Mouse (Mus musculus) neural tube, embryonic 14.5 days (tissue): Measurements from ENCODE around the gene Ung. TPM values are rescaled to one million over a fixed set of nuclear protein-coding genes. Genes with fewer than 3 reads are reported as not detected.
A peak's percentile ranks its signal among the peaks of the same experiment; 100 is the strongest.

ENCODE experiments used
- ATAC-seq: fragments of 200-750 bp; cut with Nextera tagmentation; 2 replicates; pipeline ENCODE4 v1.8.0; 2017; ENCODE audit warnings: low read depth, mild to moderate bottlenecking, moderate TSS enrichment, moderate library complexity
- H3K27ac ChIP-seq: fragments of 300-500 bp; sonication (generic); 2 replicates; pipeline ENCODE4 v1.5.1; 2014; ENCODE audit warnings: low read depth, mild to moderate bottlenecking, control low read depth, low read length, moderate library complexity, mixed read lengths
- H3K27me3 ChIP-seq: fragments of 300-500 bp; sonication (generic); 2 replicates; pipeline ENCODE4 v1.6.1; 2014; ENCODE audit warnings: low read length; ENCODE audit not compliant: control insufficient read depth, insufficient read depth
- H3K36me3 ChIP-seq: fragments of 300-500 bp; sonication (generic); 2 replicates; pipeline ENCODE4 v1.6.1; 2014; ENCODE audit warnings: low read length, mixed read lengths; ENCODE audit not compliant: control insufficient read depth, insufficient read depth
- H3K4me1 ChIP-seq: fragments of 300-500 bp; sonication (generic); 2 replicates; pipeline ENCODE4 v1.6.1; 2014; ENCODE audit warnings: low read length; ENCODE audit not compliant: control insufficient read depth, insufficient read depth
- H3K4me2 ChIP-seq: fragments of 300-500 bp; sonication (generic); 2 replicates; pipeline ENCODE4 v1.6.1; 2014; ENCODE audit warnings: mild to moderate bottlenecking, low read depth, low read length, control low read depth
- H3K4me3 ChIP-seq: fragments of 300-500 bp; sonication (generic); 2 replicates; pipeline ENCODE4 v1.5.1; 2014; ENCODE audit warnings: low read depth, low read length, control low read depth, mixed read lengths
- H3K9ac ChIP-seq: fragments of 300-500 bp; sonication (generic); replicated peaks from 2 replicates; pipeline ENCODE4 v1.6.1; 2014; ENCODE audit warnings: low read depth, mild to moderate bottlenecking, control low read depth, low read length, mixed read lengths
- H3K9me3 ChIP-seq: fragments of 300-500 bp; sonication (generic); 2 replicates; pipeline ENCODE4 v1.6.1; 2016; ENCODE audit warnings: low read length; ENCODE audit not compliant: control insufficient read depth
- WGBS: fragments of 180-500 bp; shearing (Covaris S2); extraction: QIAGEN DNeasy Blood & Tissue Kit; methylation state at CpG from one replicate; pipeline ENCODE4 v1.1.7; 2014; 5-methylcytosine and 5-hydroxymethylcytosine counted together
- polyA plus RNA-seq: library from polyadenylated mRNA; unstranded; fragments of >200 nt; fragmentation: Nextera tagmentation; extraction: Ambion mirVana; gene quantifications from 2 replicates; pipeline ENCODE4 v1.2.1, GENCODE M21; 2014

Gene Ung
- polyA plus RNA-seq, 1 experiment from 2014 or later, result 4.1 TPM

DNA sequence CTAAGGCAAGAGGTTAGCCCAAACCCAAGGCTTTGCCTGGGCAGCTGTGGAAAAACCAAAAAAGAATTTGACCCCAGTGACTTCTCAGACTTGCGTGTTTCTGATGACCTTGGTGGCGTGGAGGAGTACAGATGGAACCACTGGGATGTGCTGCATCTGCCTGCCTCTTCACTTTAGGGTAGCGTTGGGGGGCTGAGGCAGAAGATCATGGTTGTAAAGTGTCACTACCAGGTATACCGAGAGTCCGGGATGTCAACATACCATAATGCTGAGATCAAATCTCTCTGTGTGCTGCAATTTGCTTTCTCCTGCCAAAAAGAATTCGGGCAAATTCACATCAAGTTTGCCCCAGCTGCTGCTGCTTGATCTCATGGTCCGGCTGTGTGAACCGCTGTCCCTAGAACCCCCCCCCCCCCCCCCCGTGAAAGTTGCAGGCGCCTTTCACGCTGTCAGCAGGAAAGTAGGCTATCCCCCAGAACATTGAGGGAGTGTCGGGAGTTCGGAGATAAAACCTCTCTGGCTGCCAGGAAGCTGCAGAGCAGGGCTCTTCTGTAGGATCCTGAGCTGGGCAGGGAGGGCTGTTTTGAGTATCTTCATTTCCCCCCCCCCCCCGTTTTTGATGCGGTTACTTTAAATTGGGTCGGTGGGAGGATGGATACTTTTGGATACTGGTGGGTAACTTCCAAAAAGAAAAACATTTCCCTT lies 43.8 kb downstream of the Ung start:
- no peak overlapping the region for H3K27ac ChIP-seq
- no peaks in the 10 kb centered on the region for H3K9me3 ChIP-seq
- no peaks in the 10 kb centered on the region for H3K36me3 ChIP-seq
- 32% methylated on average over 16 of the region's 16 CpGs for WGBS
- H3K27me3 ChIP-seq, result no peaks in the 10 kb centered on the region; the same call in 1 of the 2 replicates
- no peak overlapping the region for H3K4me3 ChIP-seq
- H3K4me1 ChIP-seq, result peaks cover 6% of the 10 kb centered on the region; the same call in 1 of the 2 replicates
- no peak overlapping the region for H3K4me2 ChIP-seq
- no peak for ATAC-seq
- H3K9ac ChIP-seq, result no peak overlapping the region

DNA sequence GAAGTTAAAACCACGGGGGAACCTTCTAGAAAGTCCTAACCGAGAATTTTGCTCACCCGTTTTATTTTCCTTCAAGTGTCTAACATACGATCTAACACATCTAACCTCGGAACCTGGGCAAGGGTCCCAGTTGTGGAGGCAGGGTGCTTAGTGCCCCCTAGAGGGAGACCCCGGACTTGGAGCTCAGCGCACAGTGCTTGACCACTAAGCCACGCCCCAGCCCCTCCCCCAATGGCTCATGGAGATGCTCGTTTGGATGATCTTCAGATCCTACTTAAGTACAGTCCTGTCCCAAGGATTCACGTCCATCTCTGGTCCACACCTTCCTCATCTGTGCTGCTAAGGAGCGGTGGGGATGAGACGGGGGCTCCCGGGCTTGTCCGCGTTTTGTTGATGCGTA lies 44.5 kb downstream of the Ung start:
- 12% methylated on average over 16 of the region's 16 CpGs for whole genome bisulfite sequencing
- no peak overlapping the region for H3K4me2 ChIP-seq

DNA sequence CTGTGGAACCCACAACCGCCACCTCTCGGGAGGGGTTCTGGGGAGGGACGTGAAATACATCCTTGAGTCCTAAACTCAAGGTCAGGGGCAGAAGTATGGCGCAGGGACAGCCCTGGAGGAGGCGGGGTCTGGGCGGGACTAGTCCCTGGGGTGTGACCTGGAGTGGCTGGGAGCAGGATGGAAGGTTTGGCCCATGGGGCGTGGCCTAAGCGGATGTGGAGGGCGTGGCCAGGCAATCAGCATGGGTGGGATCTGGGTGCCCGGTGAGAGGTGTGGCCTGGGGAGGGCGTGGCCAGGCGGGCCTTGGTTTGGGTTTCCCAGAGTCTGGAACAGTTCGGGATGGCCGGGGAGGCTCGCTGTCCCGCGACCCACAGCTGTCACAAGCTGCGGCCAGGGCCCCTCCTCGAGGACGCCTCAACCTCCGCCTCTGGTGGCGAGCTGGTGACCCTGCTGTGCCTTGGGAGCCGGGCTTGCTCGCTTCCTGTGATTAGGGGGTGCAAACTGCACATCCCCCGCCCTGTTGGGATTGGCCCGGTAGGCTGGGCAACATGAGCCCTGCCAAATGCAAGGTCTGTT lies 45.5 kb downstream of the Ung start:
- peak overlapping the region; percentile 47 for H3K4me2 ChIP-seq
- no peaks in the 10 kb centered on the region; the same call in 1 of the 2 replicates for H3K27me3 ChIP-seq
- no peak overlapping the region for H3K27ac ChIP-seq
- H3K4me1 ChIP-seq, result peaks cover 6% of the 10 kb centered on the region; the same call in 1 of the 2 replicates
- H3K4me3 ChIP-seq, result peak overlapping the region; percentile 28
- peak; percentile 77 for ATAC-seq
- no peaks in the 10 kb centered on the region for H3K36me3 ChIP-seq
- WGBS, result under 1% methylated on average over 26 of the region's 26 CpGs
- H3K9ac ChIP-seq, result 0 out of 2 replicates have a peak overlapping the region, but pooled peaks have one; percentile 1
- no peaks in the 10 kb centered on the region for H3K9me3 ChIP-seq

More for the DNA sequence above, 44.5 kb downstream of the Ung start:
- no peak for ATAC-seq
- Histone ChIP-seq H3K4me3 (no peak overlapping the region), H3K27ac (no peak overlapping the region), H3K9me3 (no peaks in the 10 kb centered on the region), H3K36me3 (no peaks in the 10 kb centered on the region), H3K9ac (no peak overlapping the region), H3K27me3 (no peaks in the 10 kb centered on the region; the same call in 1 of the 2 replicates), H3K4me1 (peaks cover 6% of the 10 kb centered on the region; the same call in 1 of the 2 replicates)

DNA sequence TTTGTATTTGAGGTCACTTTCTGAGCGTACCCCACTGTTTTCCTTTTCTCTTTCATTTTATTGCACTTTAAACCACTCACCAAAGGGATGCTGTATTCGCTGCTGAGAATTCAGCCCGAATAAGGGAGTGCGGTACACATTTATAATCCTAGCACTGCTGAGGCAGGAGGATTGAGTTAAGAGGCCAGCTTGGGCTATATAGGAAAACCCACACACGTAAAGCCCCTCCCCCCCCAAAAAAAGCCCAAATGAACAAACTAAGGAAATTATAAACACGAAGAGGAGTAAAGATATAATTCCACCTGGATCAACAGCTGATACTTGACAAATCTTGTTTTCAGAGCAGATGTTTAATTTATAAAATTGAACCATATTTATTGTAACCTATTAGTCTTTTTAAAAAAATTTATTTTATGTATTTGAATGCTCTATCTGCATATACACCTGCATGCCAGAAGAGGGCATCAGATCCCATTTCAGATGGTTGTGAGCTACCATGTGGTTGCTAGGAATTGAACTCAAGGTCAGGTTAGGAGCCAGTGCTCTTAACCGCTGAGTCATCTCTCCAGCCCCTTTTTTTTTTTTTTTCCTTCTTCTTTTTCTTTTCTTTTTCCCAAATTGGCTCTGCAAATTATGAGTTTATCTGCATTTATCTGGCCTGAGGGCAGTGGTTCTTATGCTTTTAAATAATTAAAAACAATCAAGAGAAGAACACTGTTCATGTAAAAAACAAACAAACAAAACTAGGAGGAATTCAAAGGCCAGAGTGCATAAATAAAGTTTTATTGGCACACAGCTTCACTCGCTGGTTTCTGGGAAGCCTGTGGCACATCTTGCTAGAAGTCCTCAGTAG lies 46.6 kb downstream of the Ung start:
- Histone ChIP-seq H3K27ac (no peak overlapping the region), H3K9ac (no peak overlapping the region), H3K36me3 (no peaks in the 10 kb centered on the region), H3K27me3 (no peaks in the 10 kb centered on the region; the same call in 1 of the 2 replicates), H3K4me3 (no peak overlapping the region), H3K4me2 (no peak overlapping the region; the same call in 1 of the 2 replicates), H3K4me1 (peaks cover 6% of the 10 kb centered on the region; the same call in 1 of the 2 replicates), H3K9me3 (no peaks in the 10 kb centered on the region)
- WGBS, result 39% methylated on average over 8 of the region's 8 CpGs
- ATAC-seq, result no peak

DNA sequence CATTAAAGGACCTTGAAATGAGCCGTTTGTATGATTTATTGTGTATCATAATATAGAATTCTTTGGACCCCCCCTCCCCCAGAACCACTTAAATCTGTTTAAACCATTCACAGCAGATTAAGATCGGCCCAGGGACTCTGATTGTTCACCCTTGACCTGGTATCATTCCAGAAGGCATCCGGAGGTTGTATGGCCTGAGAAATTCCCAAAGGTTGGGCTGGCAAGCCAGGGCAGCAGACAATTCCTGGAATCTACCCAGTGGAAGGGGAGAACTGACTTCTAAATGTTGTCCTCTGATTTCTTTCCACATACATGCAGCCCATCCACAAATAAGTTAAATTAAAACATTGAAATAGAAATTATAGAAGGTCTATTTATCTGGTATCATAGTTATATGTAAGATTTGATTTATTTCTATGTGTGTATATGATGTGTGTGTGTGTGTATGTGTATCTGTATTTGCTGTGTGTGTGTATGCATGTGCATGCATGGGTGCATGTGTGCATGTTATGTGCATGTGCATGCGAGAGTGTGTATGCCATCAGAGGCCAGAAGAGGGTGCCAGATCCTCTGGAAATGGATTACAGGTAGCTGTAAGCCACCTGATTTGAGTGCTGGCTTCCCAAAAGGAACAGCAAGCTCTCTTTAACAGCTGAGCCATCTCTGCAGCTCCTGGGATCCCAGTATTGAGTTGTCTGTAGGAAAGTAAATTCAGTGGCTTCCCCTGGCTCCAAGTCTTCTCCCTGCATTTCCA lies 48.0 kb downstream of the Ung start:
- WGBS, result 90% methylated on average over 4 of the region's 4 CpGs
- no peak overlapping the region for H3K9ac ChIP-seq

DNA sequence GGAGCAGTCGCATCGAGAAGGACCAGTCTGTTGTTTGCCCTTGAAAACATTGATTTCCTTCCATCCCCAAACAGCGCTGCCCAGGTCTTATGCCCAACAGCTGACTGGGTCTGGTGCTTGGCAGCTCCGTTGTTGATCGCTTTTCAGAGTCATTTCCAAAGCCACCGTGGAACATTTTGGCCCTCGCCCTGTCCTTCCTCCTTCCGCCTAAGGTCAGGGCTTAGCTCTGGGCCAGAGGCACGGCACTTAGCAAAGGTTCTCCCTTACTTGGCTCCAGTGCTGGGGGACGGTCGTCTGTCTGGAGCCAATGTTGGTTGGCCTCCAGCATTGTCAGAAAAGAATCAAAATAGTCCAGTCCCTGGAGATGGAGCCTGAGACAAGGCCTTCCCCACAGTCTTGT lies 49.4 kb downstream of the Ung start:
- H3K4me2 ChIP-seq, result no peak overlapping the region
- 90% methylated on average over 11 of the region's 11 CpGs for WGBS
- H3K27ac ChIP-seq, result no peak overlapping the region
- H3K9ac ChIP-seq, result no peak overlapping the region
- no peak overlapping the region for H3K4me3 ChIP-seq
- no peak for ATAC-seq
- H3K27me3 ChIP-seq, result no peaks in the 10 kb centered on the region; the same call in 1 of the 2 replicates
- H3K9me3 ChIP-seq, result no peaks in the 10 kb centered on the region
- no peaks in the 10 kb centered on the region for H3K36me3 ChIP-seq
- peaks cover 6% of the 10 kb centered on the region; the same call in 1 of the 2 replicates for H3K4me1 ChIP-seq

More for the DNA sequence above, 48.0 kb downstream of the Ung start:
- Histone ChIP-seq H3K4me1 (peaks cover 6% of the 10 kb centered on the region; the same call in 1 of the 2 replicates), H3K27ac (no peak overlapping the region), H3K4me2 (no peak overlapping the region), H3K27me3 (no peaks in the 10 kb centered on the region; the same call in 1 of the 2 replicates), H3K36me3 (no peaks in the 10 kb centered on the region), H3K4me3 (no peak overlapping the region), H3K9me3 (no peaks in the 10 kb centered on the region)
- ATAC-seq, result no peak

DNA sequence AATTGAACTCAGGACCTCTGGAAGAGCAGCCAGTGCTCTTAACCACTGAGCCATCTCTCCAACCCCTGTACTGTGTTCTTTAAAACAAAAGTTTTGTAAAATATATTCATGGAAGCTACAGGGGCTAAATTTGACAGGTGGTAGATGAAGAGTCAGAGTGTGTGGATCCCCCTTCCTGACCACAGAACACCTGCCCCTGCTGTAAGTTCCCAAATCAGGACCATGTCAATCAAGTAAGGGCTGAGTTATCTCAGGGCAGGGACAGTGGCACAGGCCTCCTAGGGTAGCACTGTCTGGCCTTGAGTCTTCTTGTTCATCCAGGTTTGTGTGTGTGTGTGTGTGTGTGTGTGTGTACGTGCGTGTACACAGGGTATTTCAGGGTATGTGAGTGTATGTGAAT lies 53.3 kb downstream of the Ung start:
- Histone ChIP-seq H3K4me2 (no peak overlapping the region), H3K4me3 (no peak overlapping the region), H3K9me3 (no peaks in the 10 kb centered on the region), H3K36me3 (no peaks in the 10 kb centered on the region), H3K27ac (no peak overlapping the region), H3K9ac (no peak overlapping the region), H3K4me1 (no peaks in the 10 kb centered on the region), H3K27me3 (no peaks in the 10 kb centered on the region)
- no peak for ATAC-seq
- WGBS, result 100% methylated on average over 2 of the region's 2 CpGs

DNA sequence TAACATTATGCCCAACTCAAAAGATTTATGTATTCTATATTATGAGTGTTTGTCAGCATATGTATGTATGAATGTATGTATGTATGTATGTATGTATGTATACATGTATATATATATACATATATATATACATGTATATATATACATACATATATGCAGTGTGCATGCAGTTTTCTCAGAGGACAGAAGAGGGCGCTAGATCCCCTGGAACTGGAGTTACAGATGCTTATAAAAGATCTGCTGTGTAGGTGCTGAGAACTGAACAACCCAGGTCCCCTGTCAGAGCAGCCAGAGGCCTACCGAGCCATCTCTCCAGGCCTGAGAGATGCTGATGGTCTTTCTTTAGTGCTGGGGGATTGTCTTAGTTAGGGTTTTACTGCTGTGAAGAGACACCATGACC lies 56.9 kb downstream of the Ung start:
- no peaks in the 10 kb centered on the region for H3K9me3 ChIP-seq
- H3K27ac ChIP-seq, result no peak overlapping the region
- 71% methylated on average over 2 of the region's 2 CpGs for WGBS
- no peak overlapping the region for H3K4me3 ChIP-seq
- no peaks in the 10 kb centered on the region for H3K36me3 ChIP-seq
- H3K4me2 ChIP-seq, result no peak overlapping the region
- no peak for ATAC-seq
- H3K9ac ChIP-seq, result no peak overlapping the region
- H3K27me3 ChIP-seq, result no peaks in the 10 kb centered on the region
- H3K4me1 ChIP-seq, result no peaks in the 10 kb centered on the region
